Mouse (Mus musculus): ENCODE data around the gene Irx5. TPM values are rescaled to one million over a fixed set of nuclear protein-coding genes. Genes with fewer than 3 reads are reported as not detected.

The Irx5 gene
- polyA plus RNA-seq, 2 experiments from 2014 or later, result not detected

- ATAC-seq, result no peak
Observed at GRCm38 (mm10) chr8:92360083-92360861, 2.8 kb downstream of the Irx5 start.

DNA sequence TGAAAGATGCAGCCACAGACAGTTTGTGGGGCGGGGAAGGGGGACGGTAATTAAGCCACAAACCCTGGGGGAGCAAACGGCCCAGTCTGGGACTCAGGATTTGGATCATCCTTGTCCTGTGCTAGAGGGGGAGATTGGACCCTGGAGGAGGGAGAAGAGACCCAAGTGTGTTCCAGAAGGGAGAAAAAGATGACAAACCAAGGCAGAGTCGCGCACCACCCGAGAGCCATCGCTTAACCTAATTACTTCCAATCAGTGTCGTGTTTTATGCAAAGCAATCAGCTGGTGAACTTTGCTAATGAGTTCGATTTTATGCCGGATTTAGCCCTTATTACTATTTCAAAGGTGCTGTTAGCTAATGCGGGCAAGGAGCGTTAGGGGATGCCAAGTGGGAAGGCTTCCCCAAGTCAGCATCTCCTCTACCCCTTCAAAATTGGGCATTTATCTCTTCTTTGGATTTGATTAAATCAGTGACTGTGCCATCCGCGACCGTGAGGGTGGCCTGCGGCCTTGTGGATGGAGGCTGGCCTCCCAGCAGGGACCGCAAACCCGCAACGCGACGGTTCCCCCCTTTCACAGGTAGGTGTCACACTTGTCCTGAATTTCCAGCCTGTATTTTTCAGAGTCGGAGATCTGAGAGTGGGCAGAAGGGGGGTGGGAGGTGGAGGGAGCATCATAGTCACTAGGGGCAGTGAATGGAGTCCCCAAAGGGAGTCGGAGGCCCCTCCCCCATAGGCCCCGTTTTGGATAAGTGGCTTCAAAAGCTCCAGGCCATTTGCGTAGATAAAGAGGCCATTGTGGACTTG is 4.3 kb downstream of the Irx5 start:
- no peak for ATAC-seq

DNA sequence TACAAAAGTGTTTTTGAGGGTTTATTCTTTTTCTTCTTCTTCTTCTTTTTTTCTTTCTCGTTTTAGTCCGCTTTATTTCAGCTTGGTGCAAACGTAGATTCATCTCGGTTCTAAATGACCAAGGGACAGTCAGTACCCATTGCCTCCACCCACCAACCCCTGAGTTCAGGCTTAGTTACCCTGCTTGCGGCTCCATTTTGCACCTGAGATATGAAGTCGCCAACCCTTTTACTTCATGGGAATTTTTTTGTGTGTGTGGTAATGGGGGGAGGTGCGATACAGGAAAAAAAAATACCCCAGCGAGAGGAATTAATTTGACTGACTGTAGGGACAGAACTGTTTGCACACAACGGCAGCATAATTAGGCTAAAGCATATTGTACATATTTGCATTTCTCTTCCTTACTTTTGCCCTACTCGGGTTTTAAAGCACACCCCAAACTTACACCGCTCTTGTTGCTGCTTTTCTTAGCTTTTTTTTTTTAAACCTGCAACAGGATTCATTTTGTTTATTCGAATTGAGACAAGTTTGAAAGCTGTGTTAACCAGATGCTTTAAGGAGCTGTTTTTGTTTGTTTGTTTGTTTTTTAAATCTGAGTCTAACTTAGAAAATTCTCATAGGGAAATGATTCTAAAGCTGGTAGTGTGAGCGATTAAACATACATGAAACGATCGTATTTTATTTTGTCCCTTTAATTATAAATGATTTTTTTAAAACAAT is 5.1 kb downstream of the Irx5 start:
- ATAC-seq, result no peak

GRCm38 (mm10) chr8:92363217-92364147 is 6.1 kb downstream of the Irx5 start:
- ATAC-seq, result no peak

- peak; percentile 36 for ATAC-seq
Observed at GRCm38 (mm10) chr8:92364148-92364775, 6.8 kb downstream of the Irx5 start.

GRCm38 (mm10) chr8:92364776-92365240 is 7.4 kb downstream of the Irx5 start:
- no peak for ATAC-seq

- no peak for ATAC-seq
Observed at GRCm38 (mm10) chr8:92365241-92365943, 8.0 kb downstream of the Irx5 start.

- no peak for ATAC-seq
Observed at GRCm38 (mm10) chr8:92365944-92366735, 8.7 kb downstream of the Irx5 start.

DNA sequence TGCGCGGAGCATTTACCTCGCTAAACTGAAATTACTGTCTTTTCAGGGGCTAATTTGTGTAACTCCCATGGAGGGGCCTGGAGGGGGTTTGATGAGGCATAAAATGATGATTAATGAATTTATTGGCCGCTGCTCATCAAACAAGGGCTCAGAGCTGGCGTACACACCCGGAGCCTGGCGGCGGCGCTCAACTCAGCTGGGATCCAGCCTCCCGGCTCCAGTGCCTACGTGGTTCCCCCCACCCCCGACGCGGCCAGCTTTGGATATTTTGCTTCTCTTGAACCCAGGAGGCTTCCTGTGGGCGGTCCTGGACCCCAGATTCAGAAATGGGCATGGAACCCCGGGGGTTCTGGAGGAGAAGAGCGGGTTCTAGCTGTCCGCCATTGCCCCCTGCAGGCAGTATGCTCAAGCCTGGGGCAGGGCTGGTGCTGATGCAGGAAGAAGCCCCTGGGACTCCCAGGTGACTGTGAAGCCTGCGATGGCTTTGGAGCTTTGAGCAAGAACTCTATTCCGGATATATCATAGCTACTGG is 9.4 kb downstream of the Irx5 start:
- ATAC-seq, result peak; percentile 38

- no peak for ATAC-seq
Observed at GRCm38 (mm10) chr8:92379524-92379923, 22.1 kb downstream of the Irx5 start.

- no peak for ATAC-seq
Observed at GRCm38 (mm10) chr8:92380571-92380970, 23.1 kb downstream of the Irx5 start.

GRCm38 (mm10) chr8:92387893-92388292 is 30.5 kb downstream of the Irx5 start:
- no peak for ATAC-seq

- ATAC-seq, result no peak
Observed at GRCm38 (mm10) chr8:92404218-92404617, 46.8 kb downstream of the Irx5 start.

GRCm38 (mm10) chr8:92408092-92408491 is 50.7 kb downstream of the Irx5 start:
- no peak for ATAC-seq

DNA sequence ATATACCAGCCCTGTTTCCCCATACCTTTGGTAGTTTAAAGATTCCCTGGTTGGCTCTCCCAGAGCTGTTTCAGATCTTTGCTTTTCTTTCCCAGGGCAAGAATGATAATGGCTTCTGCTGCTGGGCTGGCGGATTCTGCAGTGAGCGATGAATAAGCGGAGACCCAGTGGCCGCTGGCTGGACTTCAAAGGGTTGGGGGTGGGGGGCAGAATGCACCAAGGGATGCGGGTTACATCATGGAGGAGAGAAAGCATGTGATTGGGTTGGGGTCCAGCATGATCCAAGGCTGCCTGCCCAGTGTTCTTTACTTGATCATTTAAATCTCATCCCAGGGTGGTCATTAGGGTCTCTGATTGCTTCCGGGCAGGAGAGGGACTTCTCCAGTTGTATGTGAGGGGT is 56.2 kb downstream of the Irx5 start:
- ATAC-seq, result no peak

DNA sequence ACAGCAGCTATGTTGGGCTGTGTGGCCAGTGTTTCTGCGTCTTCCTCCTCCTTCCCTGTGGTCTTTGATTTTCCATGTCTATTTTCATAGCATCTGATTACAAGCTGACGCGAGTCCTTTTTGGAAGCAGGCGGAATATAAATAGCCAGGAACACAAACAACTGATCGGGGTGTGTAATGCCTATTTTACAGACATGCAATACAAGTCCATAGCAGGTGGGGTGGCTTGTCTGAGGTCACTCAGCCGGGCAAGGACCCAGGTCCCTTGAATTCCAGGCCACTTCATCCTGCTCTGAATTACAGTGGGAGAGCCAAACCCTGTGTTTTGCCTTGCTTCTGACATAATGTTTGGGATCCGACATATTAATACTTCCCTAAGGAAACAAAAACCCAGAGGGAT is 63.2 kb downstream of the Irx5 start:
- no peak for ATAC-seq

Data from CD4-positive, CD25-positive, alpha-beta regulatory T cell, adult 4 months (primary cell).